Mouse (Mus musculus): ENCODE data around the gene Tars. TPM values are rescaled to one million over a fixed set of nuclear protein-coding genes. Genes with fewer than 3 reads are reported as not detected.

Tars gene
- 50.0 and 52.3 TPM in 2 replicates for polyA plus RNA-seq (2015; fragmentation: Nextera tagmentation; extraction: Ambion mirVana)

DNA sequence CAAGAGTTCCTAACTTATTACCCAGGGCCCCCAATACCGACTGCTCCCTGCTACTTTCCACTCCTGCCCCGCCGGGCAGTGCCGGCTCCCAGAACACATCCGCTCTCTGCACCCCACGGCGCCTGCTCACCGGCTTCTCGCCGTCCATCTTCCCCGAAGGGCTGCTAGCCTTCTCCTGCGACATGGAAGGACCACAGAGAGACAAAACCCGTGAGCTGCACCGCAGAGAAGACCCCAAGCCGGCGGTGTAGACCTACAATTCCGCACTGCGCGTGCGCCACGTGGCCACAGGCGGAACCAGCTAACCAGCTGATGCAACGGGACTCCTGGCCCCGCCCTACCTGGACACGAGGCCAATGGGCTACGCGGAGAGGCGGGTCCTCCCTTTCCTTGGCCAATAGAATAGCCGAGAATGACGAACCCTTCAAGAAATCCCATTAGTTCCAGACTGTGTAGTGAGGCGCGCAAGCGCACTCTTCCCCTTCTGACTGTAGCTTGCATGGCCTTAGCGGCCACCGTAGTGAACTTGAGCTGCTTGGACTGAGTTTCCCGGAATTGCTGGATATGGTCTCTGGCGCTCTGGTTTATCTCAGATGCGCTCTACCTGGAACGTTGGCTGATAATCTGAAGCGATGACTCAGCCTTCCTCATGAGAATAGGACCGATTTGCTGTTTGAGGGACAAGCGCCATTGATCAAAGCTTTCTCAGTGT lies at the start of gene Tars:
TSS of gene Tars (minus strand) at position 310 of the 712 bp plus-strand sequence.
- ATAC-seq: peak; percentile 100
- Histone ChIP-seq H3K4me1 (ENCODE audit: control insufficient read depth, insufficient read depth, low read length) (peaks cover 14% of the 10 kb centered on the region), H3K4me2 (ENCODE audit: low read length) (peak within 1 kb of the TSS; percentile 68), H3K9me3 (replicated peaks; ENCODE audit: control insufficient read depth, low read length, poor library complexity, severe bottlenecking) (no peaks in the 10 kb centered on the region), H3K27me3 (ENCODE audit: control insufficient read depth, insufficient read depth, low read depth, low read length) (no peaks in the 10 kb centered on the region), H3K9ac (ENCODE audit: low read depth, low read length) (peak within 1 kb of the TSS; percentile 77), H3K36me3 (ENCODE audit: control insufficient read depth, insufficient read depth, low read length) (no peaks in the 10 kb centered on the region), H3K4me3 (ENCODE audit: low read depth, low read length) (peak within 1 kb of the TSS; percentile 71), H3K27ac (ENCODE audit: low read length) (peak within 1 kb of the TSS; percentile 65)
- WGBS: under 1% methylated on average over 42 of the region's 42 CpGs

DNA sequence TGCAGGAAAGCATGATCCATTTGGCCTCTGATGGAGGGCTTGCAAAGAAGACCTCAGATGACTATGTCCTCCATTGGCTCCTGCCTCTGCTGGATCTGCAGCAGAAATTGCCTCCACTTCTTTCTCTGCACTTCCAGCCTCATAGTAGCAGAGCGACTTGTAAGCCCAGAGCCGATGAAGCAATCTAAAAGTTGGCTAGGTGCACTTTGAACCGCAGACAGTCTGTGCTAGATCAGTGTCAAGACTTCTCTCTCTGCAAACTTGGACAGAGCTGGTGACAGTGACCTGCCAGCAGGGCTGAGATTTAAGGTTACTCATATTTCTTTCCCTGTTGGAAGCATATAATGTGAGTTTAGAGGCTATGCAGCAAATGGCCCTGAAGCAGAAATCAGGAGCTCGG lies 37.9 kb upstream of the Tars start:
- Histone ChIP-seq H3K27ac (ENCODE audit: low read length) (no peak overlapping the region), H3K9me3 (replicated peaks; ENCODE audit: control insufficient read depth, low read length, poor library complexity, severe bottlenecking) (no peaks in the 10 kb centered on the region), H3K4me2 (ENCODE audit: low read length) (no peak overlapping the region), H3K36me3 (ENCODE audit: control insufficient read depth, insufficient read depth, low read length) (no peaks in the 10 kb centered on the region), H3K4me3 (ENCODE audit: low read depth, low read length) (no peak overlapping the region), H3K27me3 (ENCODE audit: control insufficient read depth, insufficient read depth, low read depth, low read length) (no peaks in the 10 kb centered on the region), H3K4me1 (ENCODE audit: control insufficient read depth, insufficient read depth, low read length) (no peaks in the 10 kb centered on the region), H3K9ac (ENCODE audit: low read depth, low read length) (no peak overlapping the region)
- ATAC-seq: no peak
- WGBS: 97% methylated on average over 4 of the region's 4 CpGs

DNA sequence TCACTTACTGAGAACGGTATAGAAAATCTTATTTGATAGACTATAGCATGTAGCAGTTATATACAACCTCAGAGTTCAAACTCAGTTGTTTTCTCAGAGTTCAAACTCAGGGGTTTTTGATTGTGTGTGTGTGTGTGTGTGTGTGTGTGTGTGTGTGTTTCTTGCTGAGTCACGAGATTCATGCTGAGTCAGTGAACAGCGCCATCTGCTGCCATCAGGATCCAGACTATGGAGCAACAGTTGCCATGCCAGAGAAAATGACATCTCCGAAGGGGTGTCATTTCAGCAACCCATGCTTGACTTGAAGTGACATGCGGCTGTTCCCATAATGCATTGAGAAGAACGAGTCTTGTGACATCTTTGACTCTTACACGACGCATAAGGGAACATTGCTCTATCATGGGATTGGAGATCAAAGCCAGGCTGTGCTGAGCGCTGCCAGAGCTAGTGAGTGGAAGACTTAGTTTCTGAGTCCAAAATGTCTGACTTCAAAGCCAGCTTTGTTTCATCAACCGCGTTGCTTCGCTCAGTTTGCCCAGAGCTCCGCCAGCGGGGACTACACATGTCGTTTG lies 37.3 kb upstream of the Tars start:
- no peak for ATAC-seq
- Histone ChIP-seq H3K4me2 (ENCODE audit: low read length) (no peak overlapping the region), H3K4me3 (ENCODE audit: low read depth, low read length) (no peak overlapping the region), H3K27ac (ENCODE audit: low read length) (no peak overlapping the region), H3K9me3 (replicated peaks; ENCODE audit: control insufficient read depth, low read length, poor library complexity, severe bottlenecking) (no peaks in the 10 kb centered on the region), H3K4me1 (ENCODE audit: control insufficient read depth, insufficient read depth, low read length) (no peaks in the 10 kb centered on the region), H3K27me3 (ENCODE audit: control insufficient read depth, insufficient read depth, low read depth, low read length) (no peaks in the 10 kb centered on the region), H3K36me3 (ENCODE audit: control insufficient read depth, insufficient read depth, low read length) (no peaks in the 10 kb centered on the region), H3K9ac (ENCODE audit: low read depth, low read length) (no peak overlapping the region)
- 95% methylated on average over 15 of the region's 15 CpGs for WGBS

DNA sequence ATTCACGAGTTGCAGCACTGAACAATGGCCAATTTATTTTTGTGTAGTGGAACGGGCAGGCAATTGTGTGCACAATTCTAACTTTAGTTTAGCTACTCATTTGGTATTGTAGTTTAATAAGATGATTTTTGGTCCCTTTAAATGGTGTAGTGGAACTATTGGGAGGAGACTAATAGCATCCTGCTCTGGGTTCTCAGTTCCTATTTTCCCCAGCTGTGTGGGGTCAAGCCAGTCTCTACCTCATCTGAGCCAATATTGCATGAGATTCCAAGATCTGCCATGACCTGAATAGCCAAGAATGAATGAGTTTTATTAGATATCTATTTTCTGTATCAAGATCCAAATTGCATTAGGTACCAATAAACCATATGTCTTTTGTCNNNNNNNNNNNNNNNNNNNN lies 27.4 kb upstream of the Tars start:
- no peaks in the 10 kb centered on the region for H3K4me1 ChIP-seq (ENCODE audit: control insufficient read depth, insufficient read depth, low read length)
- WGBS: 76% methylated on average over 2 of the region's 2 CpGs
- H3K9ac ChIP-seq (ENCODE audit: low read depth, low read length): no peak overlapping the region
- H3K27me3 ChIP-seq (ENCODE audit: control insufficient read depth, insufficient read depth, low read depth, low read length): no peaks in the 10 kb centered on the region
- H3K4me3 ChIP-seq (ENCODE audit: low read depth, low read length): no peak overlapping the region
- H3K36me3 ChIP-seq (ENCODE audit: control insufficient read depth, insufficient read depth, low read length): no peaks in the 10 kb centered on the region
- H3K27ac ChIP-seq (ENCODE audit: low read length): no peak overlapping the region
- H3K9me3 ChIP-seq (replicated peaks; ENCODE audit: control insufficient read depth, low read length, poor library complexity, severe bottlenecking): no peaks in the 10 kb centered on the region
- no peak for ATAC-seq
- H3K4me2 ChIP-seq (ENCODE audit: low read length): no peak overlapping the region

DNA sequence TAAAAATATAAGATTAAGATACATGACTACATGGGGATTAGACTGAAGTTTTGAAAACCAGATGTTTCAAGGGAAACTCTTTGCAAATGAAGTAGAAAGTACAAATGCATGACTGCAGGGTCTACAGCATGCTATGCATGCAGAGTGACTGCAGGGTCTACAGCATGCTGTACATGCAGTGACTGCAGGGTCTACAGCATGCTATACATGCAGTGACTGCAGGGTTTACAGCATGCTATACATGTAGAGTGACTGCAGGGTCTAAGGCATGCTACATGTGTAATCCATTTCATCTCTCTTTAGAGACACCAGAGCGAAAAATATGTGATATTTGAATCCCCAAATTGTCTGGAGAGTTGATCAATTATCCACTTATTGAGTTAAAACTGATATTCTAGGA lies 14.0 kb upstream of the Tars start:
- Histone ChIP-seq H3K9ac (ENCODE audit: low read depth, low read length) (no peak overlapping the region), H3K27ac (ENCODE audit: low read length) (no peak overlapping the region), H3K27me3 (ENCODE audit: control insufficient read depth, insufficient read depth, low read depth, low read length) (no peaks in the 10 kb centered on the region), H3K9me3 (replicated peaks; ENCODE audit: control insufficient read depth, low read length, poor library complexity, severe bottlenecking) (no peaks in the 10 kb centered on the region), H3K4me1 (ENCODE audit: control insufficient read depth, insufficient read depth, low read length) (no peaks in the 10 kb centered on the region), H3K4me2 (ENCODE audit: low read length) (no peak overlapping the region), H3K36me3 (ENCODE audit: control insufficient read depth, insufficient read depth, low read length) (no peaks in the 10 kb centered on the region), H3K4me3 (ENCODE audit: low read depth, low read length) (no peak overlapping the region)
- no peak for ATAC-seq
- WGBS: 87% methylated on average over 1 of the region's 1 CpGs

DNA sequence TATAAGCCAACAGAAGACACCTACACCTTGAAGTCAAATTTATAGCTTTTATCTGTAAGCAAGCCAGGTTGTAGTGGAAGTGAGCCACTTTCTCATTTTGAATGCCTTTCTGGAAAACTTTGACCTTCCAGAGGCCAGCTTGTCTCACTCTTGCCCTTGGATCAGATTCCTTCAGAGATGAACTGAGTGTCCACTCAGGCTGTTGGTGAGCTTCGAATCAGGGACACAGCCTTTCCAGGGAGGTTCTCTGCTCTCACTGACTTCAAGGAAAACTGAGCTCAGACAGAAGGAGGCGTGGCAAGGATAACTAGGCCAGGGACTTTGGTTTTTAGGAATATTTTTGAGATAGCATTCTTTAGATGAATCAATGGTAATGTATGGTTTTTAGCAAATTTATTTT lies 13.1 kb upstream of the Tars start:
- no peaks in the 10 kb centered on the region for H3K36me3 ChIP-seq (ENCODE audit: control insufficient read depth, insufficient read depth, low read length)
- H3K4me3 ChIP-seq (ENCODE audit: low read depth, low read length): no peak overlapping the region
- H3K27me3 ChIP-seq (ENCODE audit: control insufficient read depth, insufficient read depth, low read depth, low read length): no peaks in the 10 kb centered on the region
- H3K9ac ChIP-seq (ENCODE audit: low read depth, low read length): no peak overlapping the region
- H3K4me2 ChIP-seq (ENCODE audit: low read length): no peak overlapping the region
- H3K4me1 ChIP-seq (ENCODE audit: control insufficient read depth, insufficient read depth, low read length): no peaks in the 10 kb centered on the region
- H3K9me3 ChIP-seq (replicated peaks; ENCODE audit: control insufficient read depth, low read length, poor library complexity, severe bottlenecking): no peaks in the 10 kb centered on the region
- no peak overlapping the region for H3K27ac ChIP-seq (ENCODE audit: low read length)
- no peak for ATAC-seq
- 88% methylated on average over 2 of the region's 2 CpGs for WGBS

DNA sequence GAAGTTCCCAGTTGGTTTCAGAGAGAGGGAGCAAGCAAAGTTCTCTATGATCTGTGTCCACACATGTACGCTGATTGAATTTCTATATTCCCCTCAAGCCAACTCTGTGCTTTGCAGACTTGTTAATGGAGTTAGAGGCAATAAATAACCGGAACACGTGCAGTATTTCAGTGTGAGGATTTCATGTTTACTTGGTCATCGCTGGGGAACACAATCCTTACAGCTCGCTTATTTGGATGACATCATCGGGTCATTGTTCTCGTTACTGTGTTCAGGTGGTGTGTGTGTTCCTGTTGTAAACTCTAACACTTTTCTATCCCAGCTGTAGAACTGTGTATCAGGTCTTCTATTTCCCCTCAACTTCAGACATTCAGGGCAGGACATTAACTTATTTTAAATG lies 12.4 kb upstream of the Tars start:
- Histone ChIP-seq H3K27me3 (ENCODE audit: control insufficient read depth, insufficient read depth, low read depth, low read length) (no peaks in the 10 kb centered on the region), H3K4me3 (ENCODE audit: low read depth, low read length) (no peak overlapping the region), H3K36me3 (ENCODE audit: control insufficient read depth, insufficient read depth, low read length) (no peaks in the 10 kb centered on the region), H3K9ac (ENCODE audit: low read depth, low read length) (no peak overlapping the region), H3K9me3 (replicated peaks; ENCODE audit: control insufficient read depth, low read length, poor library complexity, severe bottlenecking) (no peaks in the 10 kb centered on the region), H3K4me2 (ENCODE audit: low read length) (no peak overlapping the region), H3K27ac (ENCODE audit: low read length) (no peak overlapping the region), H3K4me1 (ENCODE audit: control insufficient read depth, insufficient read depth, low read length) (no peaks in the 10 kb centered on the region)
- no peak for ATAC-seq
- 86% methylated on average over 7 of the region's 7 CpGs for WGBS

DNA sequence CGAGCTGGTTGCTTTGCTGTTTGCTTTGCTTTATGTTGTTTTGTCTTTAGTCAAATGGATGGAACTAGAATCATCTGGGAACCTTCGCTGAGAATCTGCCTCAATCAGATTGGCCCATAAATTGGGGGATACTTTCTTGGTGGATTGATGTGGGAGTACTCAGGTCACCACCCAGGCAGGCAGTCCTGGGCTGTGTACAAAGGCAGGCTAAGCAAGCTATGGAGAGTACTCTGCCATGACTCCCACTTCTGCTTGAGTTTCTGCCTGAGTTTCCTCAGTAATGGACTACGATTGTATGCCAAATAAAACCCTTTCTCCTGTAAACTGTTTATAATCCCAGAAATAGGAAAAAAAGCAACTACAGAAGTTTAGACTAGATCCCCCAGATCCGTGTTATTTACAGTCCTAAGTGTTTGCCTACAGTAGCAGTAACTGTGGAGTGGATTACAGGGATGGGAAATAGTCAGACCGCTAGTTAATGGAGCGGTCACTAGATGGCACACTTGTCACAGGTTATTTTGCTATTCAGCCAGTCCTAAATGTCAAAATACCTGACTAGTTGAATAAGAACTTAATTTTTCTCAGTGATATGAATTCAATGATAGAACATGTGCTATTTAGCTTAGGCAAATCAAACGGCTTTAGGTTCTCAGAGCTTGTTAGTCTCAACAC lies 8.8 kb upstream of the Tars start:
- H3K4me2 ChIP-seq (ENCODE audit: low read length): no peak overlapping the region
- no peak overlapping the region for H3K27ac ChIP-seq (ENCODE audit: low read length)
- H3K9me3 ChIP-seq (replicated peaks; ENCODE audit: control insufficient read depth, low read length, poor library complexity, severe bottlenecking): no peaks in the 10 kb centered on the region
- no peaks in the 10 kb centered on the region for H3K4me1 ChIP-seq (ENCODE audit: control insufficient read depth, insufficient read depth, low read length)
- no peaks in the 10 kb centered on the region for H3K36me3 ChIP-seq (ENCODE audit: control insufficient read depth, insufficient read depth, low read length)
- no peak overlapping the region for H3K4me3 ChIP-seq (ENCODE audit: low read depth, low read length)
- H3K27me3 ChIP-seq (ENCODE audit: control insufficient read depth, insufficient read depth, low read depth, low read length): no peaks in the 10 kb centered on the region; the same call in 1 of the 2 replicates
- 44% methylated on average over 7 of the region's 7 CpGs for WGBS
- ATAC-seq: peak; percentile 75; the same call in 1 of the 2 replicates
- H3K9ac ChIP-seq (ENCODE audit: low read depth, low read length): no peak overlapping the region

DNA sequence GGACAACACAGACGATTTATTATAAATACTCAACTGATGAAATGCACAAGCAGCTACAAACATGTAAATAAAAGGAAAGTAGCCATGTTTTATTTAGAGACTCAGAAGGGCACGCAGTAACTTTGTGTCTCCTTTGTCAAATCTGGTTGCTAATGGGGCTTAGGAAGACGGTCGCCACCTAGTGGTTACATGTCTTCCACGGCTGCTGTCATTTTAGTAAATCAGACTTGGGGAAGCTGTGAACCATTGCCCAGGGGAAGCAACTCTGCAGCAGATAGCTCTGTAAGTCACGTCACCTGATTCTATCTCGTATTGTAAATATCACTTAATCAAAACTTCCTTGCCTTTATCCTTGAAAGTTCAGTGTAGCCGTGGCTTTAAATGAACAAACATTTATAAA lies 7.9 kb upstream of the Tars start:
- Histone ChIP-seq H3K4me1 (ENCODE audit: control insufficient read depth, insufficient read depth, low read length) (no peaks in the 10 kb centered on the region), H3K4me2 (ENCODE audit: low read length) (no peak overlapping the region), H3K27me3 (ENCODE audit: control insufficient read depth, insufficient read depth, low read depth, low read length) (no peaks in the 10 kb centered on the region; the same call in 1 of the 2 replicates), H3K9me3 (replicated peaks; ENCODE audit: control insufficient read depth, low read length, poor library complexity, severe bottlenecking) (no peaks in the 10 kb centered on the region), H3K27ac (ENCODE audit: low read length) (no peak overlapping the region), H3K9ac (ENCODE audit: low read depth, low read length) (no peak overlapping the region), H3K36me3 (ENCODE audit: control insufficient read depth, insufficient read depth, low read length) (no peaks in the 10 kb centered on the region), H3K4me3 (ENCODE audit: low read depth, low read length) (no peak overlapping the region)
- 11% methylated on average over 8 of the region's 8 CpGs for WGBS
- ATAC-seq: no peak
